Mouse (Mus musculus) cerebellum, postnatal 25 days (tissue): ENCODE measurements around the gene Hspb2.

ENCODE experiments used
- DNase-seq, 2 experiments: peaks; one replicate each; pipeline ENCODE4 v3.0.0; 2021; ENCODE audit warnings: mixed read lengths in 2 of 2

Hspb2 gene

DNA sequence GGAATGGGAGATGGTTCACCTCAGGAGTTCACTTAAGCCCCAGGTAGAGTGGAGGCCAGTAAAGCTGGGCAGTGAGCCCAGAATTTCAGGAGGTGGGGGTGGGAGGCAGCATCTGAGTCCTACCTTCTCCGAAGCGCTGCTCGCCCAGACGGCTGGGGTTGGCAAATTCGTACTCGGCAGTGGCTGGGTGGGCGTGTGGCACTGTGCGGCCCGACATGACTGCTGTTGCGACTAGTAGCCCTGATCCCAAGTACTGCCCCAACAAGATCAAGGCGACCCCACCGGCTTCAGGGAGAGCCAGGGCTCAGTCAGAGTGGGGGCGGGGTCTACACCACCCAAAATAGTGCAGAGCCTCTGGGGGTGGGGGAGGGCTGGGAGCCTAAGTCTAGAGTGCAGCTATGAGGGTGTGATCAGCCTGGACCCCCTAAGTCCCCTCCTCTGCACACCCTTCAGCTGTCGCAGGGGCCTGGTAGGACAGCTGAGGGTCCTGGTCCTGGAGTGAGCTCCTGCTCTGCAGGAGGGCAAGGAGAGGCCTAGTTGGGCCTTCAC lies at the start of gene Hspb2:
Gene Hspb2, minus strand, starts transcription at position 301 of the 549 bp plus-strand sequence.
- DNase-seq: peak in 1 of 2 experiments; percentile 46

DNA sequence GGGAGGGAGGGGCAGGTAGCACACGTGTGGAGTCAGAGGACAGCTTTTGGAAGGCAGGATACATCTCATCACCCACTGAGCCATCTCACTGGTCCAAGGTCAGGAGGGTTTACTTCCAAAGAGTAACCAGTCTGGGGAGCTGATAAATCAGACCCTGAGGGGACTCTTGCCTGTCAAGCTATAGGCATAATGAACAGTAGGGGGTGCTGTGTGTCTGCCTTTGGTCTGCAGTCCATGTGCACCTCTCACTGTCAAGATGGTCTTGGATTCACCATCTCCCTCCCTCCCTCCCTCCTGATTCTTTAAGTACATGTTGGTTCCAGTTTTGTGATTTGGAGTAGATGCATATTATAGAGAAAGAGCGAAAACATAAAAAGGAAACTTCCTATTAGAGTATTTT lies 48.8 kb upstream of the Hspb2 start:
- peak in 1 of 2 experiments; percentile 59 for DNase-seq

DNA sequence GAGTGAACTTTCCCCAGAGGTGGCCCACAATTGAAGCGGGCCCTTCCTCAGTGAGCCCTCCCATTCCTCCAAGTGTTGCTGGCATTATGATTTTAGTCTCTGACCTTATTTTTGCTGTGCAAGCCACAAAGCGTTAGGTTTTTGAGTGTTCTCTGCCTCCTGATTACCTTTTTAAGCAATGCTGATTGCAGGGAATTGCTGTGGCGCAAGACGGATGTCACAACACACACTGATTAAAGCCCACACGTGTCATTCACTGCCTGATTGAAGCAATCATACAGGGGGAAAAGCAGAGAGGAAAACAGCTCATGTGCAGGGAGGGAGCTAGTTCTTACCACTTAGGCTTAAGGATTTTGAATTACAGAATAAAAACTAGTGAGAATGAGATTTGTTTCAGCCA lies 46.2 kb upstream of the Hspb2 start:
- no peak for DNase-seq

DNA sequence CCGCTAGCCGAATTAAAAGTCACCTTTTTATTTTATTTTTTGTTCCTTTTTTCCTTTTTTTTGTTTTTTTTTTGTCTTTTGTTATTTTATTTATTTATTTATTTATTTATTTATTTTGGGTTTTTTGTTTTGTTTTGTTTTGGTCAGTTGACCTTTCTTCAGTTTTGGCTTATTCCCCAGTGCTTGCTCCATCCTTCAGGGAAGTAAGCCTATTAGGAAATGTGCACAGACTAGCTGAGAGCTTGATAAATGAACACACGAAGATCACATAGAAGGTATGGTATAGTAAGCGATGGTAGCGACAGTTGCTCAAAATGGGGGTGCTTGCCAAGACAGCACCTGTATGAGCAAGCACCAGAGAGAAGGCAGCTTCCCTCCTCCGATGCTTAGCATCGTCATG lies 45.5 kb upstream of the Hspb2 start:
- no peak for DNase-seq

DNA sequence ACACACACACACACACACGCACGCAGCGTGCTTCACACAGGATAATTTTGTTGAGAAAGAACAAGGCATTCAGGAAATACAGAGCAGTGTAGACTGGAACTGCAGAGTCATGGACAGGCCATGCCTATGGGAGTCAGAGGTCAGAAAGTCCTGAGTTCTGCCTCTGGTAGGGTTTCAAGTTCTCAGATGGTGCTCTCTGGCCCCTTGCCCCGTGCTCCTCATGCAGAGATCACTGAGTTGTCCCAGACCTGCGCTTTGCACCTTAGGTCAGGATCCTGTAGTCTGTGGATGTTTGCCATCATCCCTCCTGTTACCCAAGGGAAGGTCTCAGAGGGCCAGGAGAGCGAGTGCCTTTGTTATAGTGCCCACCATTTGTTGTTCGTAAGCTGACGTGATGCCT lies 44.6 kb upstream of the Hspb2 start:
- DNase-seq: no peak

DNA sequence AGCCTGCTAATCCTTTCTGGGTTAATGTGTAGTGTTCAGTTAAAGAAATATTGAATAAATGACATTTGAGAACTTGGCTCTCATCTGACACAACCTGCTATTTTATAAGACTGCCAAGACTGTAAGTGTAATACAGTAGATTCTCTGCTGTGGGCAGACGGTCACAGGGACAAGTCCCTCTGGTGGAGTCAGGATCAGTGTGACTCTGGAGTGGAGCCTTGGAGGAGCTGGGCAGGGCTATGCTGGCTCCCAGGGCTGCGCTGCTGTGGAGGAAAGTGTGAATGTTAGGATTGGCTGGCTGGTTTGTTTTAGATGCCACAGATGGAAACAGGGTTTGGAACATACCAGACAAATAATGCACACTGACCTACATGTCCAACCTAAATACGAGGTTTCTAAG lies 43.1 kb upstream of the Hspb2 start:
- no peak for DNase-seq

DNA sequence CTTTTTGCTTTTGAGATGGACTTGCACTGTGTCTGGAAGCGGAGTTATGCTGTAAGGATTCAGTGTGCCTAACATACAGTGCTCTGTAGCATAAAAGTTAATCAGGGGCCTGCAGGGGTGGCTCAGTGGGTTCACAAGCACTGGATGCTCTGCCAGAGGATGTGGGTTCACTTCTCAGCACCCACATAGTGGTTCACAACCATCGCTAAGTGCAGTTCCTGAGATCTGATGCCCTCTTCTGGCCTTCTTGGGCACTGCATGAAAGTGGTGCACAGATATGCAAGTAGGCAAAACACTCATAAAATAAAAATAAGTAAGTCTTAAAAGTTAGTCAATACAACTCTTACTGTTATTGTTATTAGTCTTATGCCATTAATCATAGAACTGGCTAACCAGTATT lies 30.0 kb upstream of the Hspb2 start:
- peak in 1 of 2 experiments; percentile 52 for DNase-seq

DNA sequence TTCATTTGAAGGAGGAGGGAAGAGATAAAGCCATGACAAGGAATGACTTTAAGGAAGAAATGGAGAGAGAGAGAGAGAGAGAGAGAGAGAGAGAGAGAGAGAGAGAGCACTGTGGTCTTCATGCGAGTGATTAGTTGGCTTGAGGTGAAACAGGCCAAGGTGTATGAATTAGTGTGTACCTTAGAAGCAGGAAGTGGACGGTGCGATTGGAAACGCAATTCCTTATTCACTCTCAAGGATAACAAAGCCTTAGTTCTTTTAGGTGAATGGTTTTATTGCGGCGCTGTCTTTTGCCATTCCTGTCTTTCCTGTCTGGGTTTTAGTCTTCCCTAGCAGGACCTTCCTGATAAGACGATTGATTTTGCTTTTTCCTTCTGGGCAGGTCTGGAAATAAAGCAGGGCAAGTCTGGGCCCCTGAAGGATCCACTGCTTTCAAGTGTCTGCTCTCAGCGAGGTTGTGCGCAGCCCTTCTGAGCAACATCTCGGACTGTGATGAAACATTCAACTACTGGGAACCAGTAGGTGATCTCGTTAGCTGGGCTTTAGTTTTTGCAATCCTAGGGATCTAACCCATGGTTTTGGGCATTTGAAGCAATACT lies 24.1 kb upstream of the Hspb2 start:
- DNase-seq: no peak

DNA sequence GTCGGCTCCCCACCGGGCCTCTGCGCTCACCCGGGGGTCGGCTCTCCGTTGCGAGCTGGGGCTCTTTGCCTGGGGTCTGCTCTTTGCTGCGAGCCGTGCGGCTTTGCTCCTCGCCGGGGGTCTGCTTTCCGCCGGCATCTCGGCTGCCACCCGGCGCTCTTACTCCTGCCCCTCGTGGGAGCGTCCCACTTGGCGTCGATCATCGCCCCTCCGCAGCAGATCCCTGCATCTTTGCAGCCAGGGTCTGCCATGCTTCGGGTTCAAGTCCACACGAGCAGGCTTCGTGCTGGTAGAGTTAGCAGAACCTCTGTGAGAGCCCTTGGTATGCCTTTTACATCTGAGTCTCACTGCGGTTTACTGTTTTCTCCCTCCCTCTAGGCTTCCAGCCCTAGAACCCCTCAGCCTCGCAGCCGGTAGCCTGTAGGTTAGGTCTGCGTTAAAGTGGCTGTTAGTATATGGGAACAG lies 23.5 kb upstream of the Hspb2 start:
- DNase-seq: no peak

DNA sequence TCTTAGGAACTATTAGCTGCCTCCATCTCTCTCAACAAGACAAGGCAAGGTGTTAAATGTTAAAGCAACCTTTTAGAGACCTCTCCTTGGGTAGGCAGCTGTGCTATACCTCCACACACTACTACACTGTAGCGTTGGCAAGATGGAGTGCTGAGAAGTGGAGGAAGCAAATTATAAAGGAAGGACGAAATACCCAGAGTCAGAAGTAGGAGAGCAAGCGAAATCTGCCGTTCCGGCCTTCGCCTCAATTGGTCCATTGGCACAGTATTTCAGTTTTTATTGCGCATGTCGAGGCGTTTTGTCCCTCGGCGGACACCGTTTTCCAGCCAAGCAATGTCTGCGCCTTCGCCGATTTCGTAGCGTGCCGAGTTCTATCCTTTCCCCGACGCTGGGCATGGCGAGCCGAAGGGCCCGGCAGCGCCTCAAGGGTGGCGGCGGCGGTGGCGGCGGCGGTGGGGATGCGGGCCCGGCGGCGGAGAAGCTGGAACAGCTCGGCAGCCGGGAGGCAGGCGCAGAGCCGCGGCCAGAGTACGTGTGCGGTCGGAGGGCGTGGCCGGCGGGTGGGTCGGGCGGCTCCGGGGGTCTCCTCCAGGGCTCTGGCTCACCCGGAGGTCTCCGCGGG lies 22.9 kb upstream of the Hspb2 start, which contains the start of the genes Alg9 and 1110032A03Rik:
Gene Alg9, plus strand, starts transcription at position 29 of the 622 bp plus-strand sequence.
Gene 1110032A03Rik, minus strand, starts transcription at position 530 of the 622 bp plus-strand sequence.
- peak; percentile 96 to 97 for DNase-seq

DNA sequence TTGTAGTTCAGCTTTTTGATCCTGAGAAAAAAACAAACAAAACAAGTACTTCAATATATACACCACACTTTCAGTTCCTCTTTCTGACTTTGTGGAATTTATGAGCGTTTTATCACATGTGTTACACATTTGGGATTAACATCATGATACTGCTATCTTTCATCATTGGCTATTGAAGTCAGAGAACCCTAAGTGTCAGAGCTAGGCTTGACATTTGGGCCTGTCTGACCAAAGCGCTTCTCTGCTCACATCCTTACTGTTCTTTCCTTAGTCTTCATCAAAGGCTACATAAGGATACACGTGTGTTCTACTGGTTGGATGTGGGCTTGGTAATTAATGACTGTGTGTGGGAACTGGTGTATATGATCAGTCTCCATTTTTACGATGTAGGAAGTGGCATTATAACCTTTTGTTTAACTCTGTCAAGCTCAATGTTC lies 21.9 kb upstream of the Hspb2 start:
- DNase-seq: no peak

DNA sequence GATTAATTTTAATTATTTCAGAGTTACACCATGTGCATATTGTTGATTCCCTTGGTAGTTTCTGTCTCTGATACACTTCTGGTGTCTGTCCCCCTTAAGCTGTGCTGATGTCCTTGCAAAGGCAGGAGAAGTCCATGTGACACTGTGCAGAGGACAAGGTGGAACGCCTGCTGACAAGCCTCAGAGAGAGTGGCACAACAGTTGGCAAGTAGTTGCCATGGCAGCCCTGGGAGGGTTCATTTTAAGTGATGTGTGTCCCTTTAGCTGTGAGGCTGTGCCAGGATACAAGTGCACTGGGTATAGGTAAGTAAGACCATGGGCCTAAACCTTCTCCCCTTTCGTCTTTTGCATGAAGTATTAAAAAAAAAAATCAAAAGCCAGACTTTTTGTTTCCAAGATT lies 17.9 kb upstream of the Hspb2 start:
- DNase-seq: no peak

DNA sequence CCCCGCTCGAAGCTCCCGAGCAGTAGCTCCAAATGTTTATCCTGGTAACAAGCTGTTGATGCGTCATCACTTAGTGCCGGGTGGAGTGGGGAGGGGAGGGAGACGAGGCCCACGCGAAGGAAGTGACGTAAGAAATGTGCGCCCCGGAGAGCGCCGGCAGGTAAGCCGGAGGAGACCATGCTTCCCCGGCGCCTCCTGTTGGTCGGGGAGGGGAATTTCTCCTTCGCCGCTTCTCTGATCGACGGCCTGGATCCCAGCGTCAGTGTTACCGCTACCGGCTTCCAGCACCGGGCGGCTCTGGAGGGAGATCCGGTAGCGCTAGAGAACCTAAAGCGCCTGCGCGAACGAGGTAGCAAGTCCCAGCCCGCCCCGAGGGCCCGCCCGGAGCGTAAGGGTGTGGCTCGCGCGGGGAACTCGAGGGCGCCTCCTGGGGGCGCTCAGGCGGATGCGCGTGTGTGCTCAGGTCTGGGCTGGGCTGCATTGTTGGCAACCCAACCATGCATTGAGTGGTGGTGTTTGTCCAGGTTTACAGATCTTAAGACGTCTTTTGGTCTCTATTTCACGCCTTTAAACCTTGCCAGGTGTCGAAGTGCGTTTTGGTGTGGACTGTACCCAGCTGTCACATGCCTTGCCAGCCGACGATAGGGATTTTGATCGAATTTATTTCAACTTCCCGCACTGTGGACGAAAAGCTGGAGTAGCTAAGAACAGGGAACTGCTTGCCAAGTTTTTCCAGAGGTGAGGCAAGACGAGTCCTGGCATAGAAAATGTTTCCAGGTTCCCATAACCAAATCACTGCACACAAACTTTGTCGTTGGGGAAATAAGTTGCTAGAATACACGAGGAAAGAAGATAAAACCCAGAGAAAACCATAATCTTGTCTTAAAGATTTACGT lies 16.2 kb upstream of the Hspb2 start, which contains the start of gene Fdxacb1:
Gene Fdxacb1, plus strand, starts transcription at position 130 of the 896 bp plus-strand sequence.
- DNase-seq: peak; percentile 99

DNA sequence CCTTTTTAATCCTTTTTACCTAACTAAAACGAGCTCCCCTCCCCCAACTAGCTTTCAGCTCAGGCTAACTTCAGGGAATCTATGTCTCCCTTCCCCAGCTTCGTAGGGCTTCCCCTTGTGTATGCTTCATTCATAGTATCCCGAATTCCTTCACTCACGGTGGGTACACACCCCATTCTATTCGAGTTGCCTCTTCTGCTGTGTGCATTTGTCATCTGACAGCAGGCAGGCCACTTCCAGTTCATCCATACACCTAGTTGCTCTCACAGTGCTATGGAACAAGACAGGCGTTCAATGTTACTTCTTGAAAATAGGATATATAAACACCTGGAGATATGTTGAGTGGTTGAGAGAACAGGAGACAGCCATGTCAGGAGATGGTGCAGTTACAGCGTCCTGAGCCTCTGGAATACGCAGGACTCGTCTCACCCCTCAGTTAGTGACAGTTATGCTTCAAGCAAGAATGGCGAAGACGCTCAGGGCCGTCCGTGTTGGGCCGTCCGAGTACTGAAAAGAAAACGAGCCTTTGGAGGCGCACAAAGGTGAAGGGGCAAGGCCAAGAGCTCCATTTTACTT lies 15.5 kb upstream of the Hspb2 start:
- DNase-seq: peak in 1 of 2 experiments; percentile 20

DNA sequence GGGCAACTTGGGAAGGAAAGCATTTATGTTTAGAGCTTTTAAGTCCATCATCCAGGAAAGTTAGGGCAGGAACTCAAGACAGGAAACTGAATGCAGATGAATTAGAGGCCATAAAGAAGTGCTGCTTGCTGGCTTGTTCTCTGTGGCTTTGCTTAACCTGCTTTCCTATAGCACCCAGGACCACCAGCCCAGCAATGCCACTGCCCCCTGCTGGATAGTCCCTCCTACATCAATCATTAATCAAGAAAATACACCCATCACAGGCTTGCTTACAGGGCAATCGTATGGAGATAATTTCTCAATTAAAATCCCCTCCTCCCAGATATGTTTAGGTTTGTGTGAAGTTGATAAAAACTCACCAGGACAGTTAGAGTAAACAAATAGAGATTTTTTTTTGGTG lies 11.2 kb upstream of the Hspb2 start:
- peak in 1 of 2 experiments; percentile 37 for DNase-seq

DNA sequence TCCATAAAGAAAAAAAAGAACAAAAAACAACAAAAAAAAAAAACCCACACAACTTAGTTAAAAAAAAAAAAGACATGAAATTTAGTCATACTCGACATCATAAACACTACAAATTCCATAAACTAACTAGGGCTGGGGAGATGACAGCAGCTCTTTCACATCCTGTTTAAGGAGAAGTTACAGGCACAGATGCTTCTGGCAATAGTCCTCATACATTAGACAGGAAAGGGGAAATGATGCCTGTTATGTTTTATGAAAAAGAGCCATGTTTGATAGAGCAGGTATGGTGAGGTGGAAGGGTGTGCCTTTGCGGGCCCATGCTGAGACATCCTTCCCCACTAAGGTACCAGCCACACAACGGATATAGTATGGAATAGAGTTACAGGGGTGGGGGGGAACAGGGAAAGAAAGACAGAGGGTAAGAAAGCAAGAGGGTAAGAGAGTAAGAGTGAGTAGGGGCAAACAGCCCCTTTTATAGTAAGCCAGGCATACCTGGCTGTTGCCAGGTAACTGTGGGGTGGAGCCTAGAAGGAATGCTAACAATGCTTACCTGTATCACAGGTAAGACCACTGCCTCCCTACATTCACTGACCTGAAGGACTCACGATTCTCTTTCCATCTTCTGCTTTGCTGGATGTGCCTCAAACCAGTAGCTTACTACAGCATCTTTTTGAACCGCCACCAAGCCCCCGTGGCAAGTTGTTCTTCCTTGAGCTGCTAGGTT lies 9.5 kb upstream of the Hspb2 start:
- DNase-seq: no peak

DNA sequence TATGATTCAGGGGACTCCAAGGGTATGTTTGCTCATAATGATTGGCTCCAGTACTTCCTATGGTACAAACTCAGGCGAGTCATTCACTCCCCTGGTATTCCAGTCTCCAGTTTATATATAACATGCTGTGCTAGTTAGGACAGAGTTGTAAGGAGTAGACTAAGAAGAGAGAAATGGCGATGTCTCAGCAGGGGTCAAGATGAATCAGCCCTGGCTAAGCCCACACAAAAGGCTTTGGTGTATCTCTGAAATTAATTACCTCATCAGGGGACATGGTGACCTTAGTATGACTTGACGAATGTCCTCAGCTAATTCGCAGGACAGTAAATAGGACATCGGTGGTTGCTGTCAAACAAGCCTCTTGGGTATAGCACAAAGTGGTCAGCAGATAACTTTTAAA lies 4.6 kb upstream of the Hspb2 start:
- DNase-seq: no peak

DNA sequence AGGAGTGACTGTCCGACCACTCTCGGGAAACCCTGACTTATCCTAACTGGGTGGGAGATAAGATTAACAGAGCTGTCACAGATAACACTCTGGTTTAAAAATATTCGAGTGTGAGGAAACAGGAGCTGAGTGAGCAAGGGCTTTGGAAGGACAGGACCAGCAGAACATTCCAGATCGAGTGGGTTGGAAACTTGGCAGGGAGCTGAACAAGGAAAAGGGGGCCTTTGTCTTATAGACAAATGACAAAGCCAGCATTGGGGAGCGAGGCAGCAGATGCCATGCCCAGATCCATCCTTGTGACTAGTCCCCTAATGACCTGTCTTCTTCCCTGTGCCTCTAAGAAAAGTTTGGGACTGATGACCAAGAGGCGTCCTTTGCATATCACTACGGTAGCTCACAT lies 1.8 kb upstream of the Hspb2 start:
- no peak for DNase-seq

DNA sequence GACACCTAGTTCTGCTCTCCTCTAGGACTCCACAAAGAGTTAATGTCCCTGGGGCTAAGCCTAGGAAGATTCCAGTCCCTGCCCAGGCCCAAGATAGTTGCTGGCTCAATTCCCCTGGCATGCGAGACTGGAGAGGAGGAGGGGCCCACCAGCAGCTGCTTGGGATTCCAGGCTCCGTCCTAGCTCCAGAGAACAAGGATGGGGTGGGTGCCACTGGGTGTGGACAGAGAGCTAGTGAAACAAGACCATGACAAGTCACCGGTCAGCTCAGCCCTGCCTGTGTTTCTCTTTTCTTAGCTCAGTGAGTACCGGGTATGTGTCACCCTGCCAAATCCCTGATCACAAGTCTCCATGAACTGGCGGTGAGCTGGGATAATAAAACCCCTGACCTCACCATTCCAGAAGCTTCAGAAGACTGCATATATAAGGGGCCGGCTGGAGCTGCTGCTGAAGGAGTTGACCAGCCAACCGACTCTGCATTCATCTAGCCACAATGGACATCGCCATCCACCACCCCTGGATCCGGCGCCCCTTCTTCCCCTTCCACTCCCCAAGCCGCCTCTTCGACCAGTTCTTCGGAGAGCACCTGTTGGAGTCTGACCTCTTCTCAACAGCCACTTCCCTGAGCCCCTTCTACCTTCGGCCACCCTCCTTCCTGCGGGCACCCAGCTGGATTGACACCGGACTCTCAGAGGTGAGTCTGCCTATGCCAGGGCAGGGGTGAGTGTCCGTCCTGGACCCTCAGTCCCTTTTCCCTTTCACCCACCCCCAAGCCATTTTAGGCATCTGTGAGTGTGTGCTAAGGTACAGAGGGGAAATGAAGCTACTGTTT lies 846 bp upstream of the Hspb2 start:
- DNase-seq: peak; percentile 74 to 77

DNA sequence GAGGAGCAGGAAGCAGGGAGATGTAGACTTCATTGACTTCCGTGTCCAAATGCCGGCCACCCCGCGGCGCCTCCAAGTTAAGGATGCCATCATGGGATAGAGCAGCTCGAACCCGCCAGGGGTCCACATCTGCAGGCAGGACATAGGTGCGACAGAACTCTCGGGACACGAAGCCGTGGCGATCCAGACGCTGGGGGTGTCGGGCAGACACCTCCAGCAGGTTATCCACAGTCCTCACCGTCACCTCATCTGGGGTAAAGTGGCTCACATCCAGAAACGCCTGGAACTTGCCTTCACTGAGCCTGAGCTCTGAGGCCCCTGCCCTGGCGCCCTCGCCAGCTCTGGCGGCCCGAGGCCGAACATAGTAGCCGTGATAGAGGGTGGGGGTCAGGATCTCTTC lies 831 bp downstream of the Hspb2 start, which contains the start of gene Cryab:
Gene Cryab, plus strand, starts transcription at position 3 of the 400 bp plus-strand sequence.
- peak in 1 of 2 experiments; percentile 19 for DNase-seq

DNA sequence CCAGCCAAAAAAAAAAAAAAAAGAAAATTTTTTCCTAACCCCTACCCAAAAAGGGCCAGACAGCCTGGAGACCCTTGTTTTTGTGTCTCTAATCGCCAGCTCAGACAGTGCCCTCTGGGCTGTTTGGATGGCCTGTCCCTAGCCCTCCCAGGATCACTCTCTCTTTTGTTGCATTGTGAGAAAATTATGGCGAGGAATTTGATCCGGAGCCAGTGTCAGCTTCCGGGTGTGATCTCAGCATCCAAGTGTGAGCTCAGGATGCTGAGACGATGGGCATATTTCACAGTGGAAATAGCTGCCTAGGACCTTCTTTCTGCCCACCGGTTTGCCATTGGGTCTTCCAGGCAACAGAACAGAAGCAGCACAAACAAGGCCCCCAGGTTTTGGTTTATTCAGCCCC lies 1.4 kb downstream of the Hspb2 start:
- no peak for DNase-seq
